Mouse (Mus musculus) macrophage (primary cell): ENCODE measurements around the gene Zfp65. TPM values are rescaled to one million over a fixed set of nuclear protein-coding genes. Genes with fewer than 3 reads are reported as not detected.
"Not testable (repeated sequence)": the region's sequence is repeated elsewhere in the genome, so short reads cannot be mapped to it uniquely, and the experiment has no call there.

ENCODE experiments used
- H3K27ac ChIP-seq: fragments of 350-480 bp; formaldehyde crosslinking; 2 replicates; pipeline ENCODE4 v1.9.0; 2021
- H3K36me3 ChIP-seq: fragments of 350-480 bp; formaldehyde crosslinking; 2 replicates; pipeline ENCODE4 v1.9.0; 2021; ENCODE audit errors: inconsistent target
- H3K4me3 ChIP-seq: fragments of 350-480 bp; formaldehyde crosslinking; 2 replicates; pipeline ENCODE4 v1.9.0; 2021; ENCODE audit errors: inconsistent target
- H3K79me2 ChIP-seq: fragments of 350-480 bp; formaldehyde crosslinking; 2 replicates; pipeline ENCODE4 v1.9.0; 2021; ENCODE audit errors: inconsistent target
- WGBS: methylation state at CpG from one replicate; pipeline ENCODE4 v1.1.7; 2026; ENCODE audit warnings: inconsistent platforms; ENCODE audit not compliant: missing documents; 5-methylcytosine and 5-hydroxymethylcytosine counted together
- polyA plus RNA-seq: library from polyadenylated mRNA; stranded (reverse); fragments of 250-400 nt; gene quantifications from 3 replicates; pipeline ENCODE4 v1.2.4, GENCODE M21; 2018; ENCODE audit warnings: inconsistent platforms
- total RNA-seq, 78 experiments: library from RNA; depleted of rRNA; stranded (reverse); fragments of 250-400 nt; gene quantifications; 1 replicate in 9 of 78; 2 replicates in 24 of 78; 3 replicates in 43 of 78; 4 replicates in 2 of 78; pipeline ENCODE4 v1.2.4; 2018; ENCODE audit warnings: inconsistent platforms in 56 of 78

The Zfp65 gene
- total RNA-seq (2018; cell fraction: chromatin; rRNA removed) = 10 to 100 TPM in 15 of 26 experiments, 1 to 10 TPM in 11; 4.4 to 27.5 (median 11.3) TPM
- 10 to 100 TPM in 18 of 26 experiments, 1 to 10 TPM in 8; 4.5 to 16.7 (median 13.0) TPM for total RNA-seq (2018; cell fraction: cytosol; rRNA removed)
- total RNA-seq (2018; cell fraction: nucleus; rRNA removed) = 10 to 100 TPM in 10 of 26 experiments, 1 to 10 TPM in 16; 3.7 to 24.4 (median 9.0) TPM
- polyA plus RNA-seq = 11.0 to 17.4 TPM (median 11.8 TPM) in 3 replicates

DNA sequence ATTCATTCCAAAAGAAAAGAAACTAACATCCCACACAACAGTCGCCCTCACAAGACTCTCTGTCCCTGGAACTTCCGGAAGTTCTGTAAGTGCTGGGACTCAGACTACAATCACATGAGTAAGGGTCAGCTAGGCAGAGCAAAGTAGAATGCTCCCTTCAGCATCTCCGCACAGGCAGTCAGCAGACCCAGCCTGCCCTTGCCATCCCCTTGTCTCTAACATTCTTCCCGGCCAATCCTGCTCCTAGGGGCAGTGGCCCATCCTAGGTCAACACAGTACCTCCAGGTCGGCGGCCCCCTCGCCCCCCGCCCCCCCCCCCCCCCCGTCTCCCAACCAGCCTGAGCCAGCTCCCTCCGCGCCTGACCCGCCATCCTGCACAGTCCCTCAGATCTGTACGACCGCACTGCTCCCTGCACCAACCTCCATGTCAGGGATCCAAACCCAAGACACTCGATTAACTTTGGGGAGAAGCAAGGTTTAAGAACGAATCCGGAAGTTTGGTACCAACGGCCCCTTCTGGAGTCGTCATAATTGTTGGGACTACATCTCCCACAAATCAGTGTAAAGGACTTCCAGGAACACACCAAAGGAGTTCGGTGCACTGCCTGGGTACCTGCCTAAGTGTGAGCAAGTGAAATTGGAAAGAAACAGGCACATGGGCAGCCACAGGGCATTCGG is at the start of gene Zfp65:
Gene Zfp65, minus strand, starts transcription at position 533 of the 678 bp plus-strand sequence.
- peak within 1 kb of the TSS; percentile 63 for H3K4me3 ChIP-seq
- peaks cover 26% of the 10 kb centered on the region; the same call in 1 of the 2 replicates for H3K79me2 ChIP-seq
- H3K36me3 ChIP-seq = no peaks in the 10 kb centered on the region
- peak within 1 kb of the TSS; percentile 33 for H3K27ac ChIP-seq
- 5% methylated on average over 15 of the region's 21 CpGs for WGBS

DNA sequence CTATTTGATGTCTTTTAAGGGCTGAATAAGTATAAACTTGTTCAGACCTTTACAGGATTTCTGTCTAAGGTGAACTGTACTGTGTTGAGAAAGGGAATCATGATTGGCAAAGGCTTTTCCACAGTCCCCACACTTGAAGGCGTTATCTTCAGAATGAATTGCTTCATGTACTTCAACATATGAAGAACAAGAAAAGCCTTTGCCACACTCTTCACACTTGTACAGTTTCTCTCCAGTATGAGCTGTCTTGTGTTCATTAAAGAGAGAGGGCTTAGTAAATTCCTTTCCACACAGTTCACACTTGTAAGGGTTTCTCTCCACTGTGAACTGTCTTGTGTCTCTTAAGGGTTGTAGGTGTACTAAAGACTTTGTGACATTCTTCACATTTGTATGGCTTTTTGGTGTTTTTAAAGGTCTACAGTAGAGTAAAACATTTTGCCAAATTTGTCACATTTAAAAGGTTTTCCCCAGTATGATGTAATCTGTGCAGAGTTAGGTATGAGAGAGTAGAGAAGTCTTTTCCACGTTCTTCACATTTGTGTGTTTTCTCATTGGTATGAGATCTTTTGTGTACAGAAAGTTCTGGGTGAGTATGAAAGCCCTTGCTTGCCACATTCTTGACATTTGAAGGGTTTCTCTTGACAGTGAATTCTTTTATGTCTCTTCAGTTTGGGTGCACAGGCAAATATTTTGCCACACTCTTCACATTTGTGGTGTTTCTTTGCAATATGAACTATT is 34.2 kb upstream of the Zfp65 start:
- H3K4me3 ChIP-seq = no peak overlapping the region
- WGBS = 81% methylated on average over 2 of the region's 2 CpGs
- no peaks in the 10 kb centered on the region for H3K79me2 ChIP-seq
- no peak overlapping the region for H3K27ac ChIP-seq
- no peaks in the 10 kb centered on the region for H3K36me3 ChIP-seq

GRCm38 (mm10) chr13:67759966-67760365 is 31.0 kb upstream of the Zfp65 start:
- 90% methylated on average over 1 of the region's 1 CpGs for WGBS
- no peaks in the 10 kb centered on the region for H3K79me2 ChIP-seq

GRCm38 (mm10) chr13:67755761-67756160 is 26.8 kb upstream of the Zfp65 start:
- 84% methylated on average over 6 of the region's 6 CpGs for WGBS
- Histone ChIP-seq H3K79me2 (no peaks in the 10 kb centered on the region; the same call in 1 of the 2 replicates), H3K36me3 (peaks cover 6% of the 10 kb centered on the region; the same call in 1 of the 2 replicates), H3K27ac (no peak overlapping the region), H3K4me3 (no peak overlapping the region)

More at GRCm38 (mm10) chr13:67759966-67760365, 31.0 kb upstream of the Zfp65 start:
- Histone ChIP-seq H3K27ac (no peak overlapping the region), H3K4me3 (no peak overlapping the region), H3K36me3 (no peaks in the 10 kb centered on the region)

GRCm38 (mm10) chr13:67754333-67755306 is 25.6 kb upstream of the Zfp65 start, which contains the start of gene Zfp85:
Gene Zfp85 (minus strand): TSS chr13:67755228.
- WGBS = 6% methylated on average over 24 of the region's 24 CpGs
- Histone ChIP-seq H3K79me2 (no peaks in the 10 kb centered on the region; the same call in 1 of the 2 replicates), H3K36me3 (peaks cover 10% of the 10 kb centered on the region; the same call in 1 of the 2 replicates), H3K4me3 (peak within 1 kb of the TSS; percentile 74), H3K27ac (peak within 1 kb of the TSS; percentile 73)

- Histone ChIP-seq H3K79me2 (no peaks in the 10 kb centered on the region), H3K4me3 (no peak overlapping the region), H3K27ac (no peak overlapping the region), H3K36me3 (peaks cover 11% of the 10 kb centered on the region)
- WGBS = 93% methylated on average over 9 of the region's 9 CpGs
These were observed 14.9 kb upstream of the Zfp65 start for GRCm38 (mm10) chr13:67743896-67744295.

DNA sequence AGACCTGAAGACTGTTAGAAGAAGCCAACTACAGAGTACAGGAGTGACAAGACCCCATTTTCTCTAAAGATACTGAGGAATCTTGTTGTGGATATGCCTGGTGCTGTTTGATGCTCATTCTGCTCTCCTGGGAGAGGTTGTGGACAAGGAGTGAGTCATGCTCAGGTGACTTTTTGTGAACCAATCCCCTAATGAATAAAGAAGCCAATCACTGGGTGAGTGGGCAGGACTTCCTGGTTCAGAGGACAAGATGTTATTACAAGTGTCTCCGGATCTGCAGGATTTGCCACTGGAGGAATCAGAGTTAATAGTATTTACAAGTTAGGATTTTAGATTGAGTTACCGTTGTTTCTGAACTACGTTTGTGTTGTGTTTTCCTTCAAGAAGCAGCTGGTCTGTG is 14.0 kb upstream of the Zfp65 start:
- no peak overlapping the region for H3K4me3 ChIP-seq
- peaks cover 2% of the 10 kb centered on the region; the same call in 1 of the 2 replicates for H3K36me3 ChIP-seq
- no peaks in the 10 kb centered on the region for H3K79me2 ChIP-seq
- WGBS = 93% methylated on average over 3 of the region's 3 CpGs
- no peak overlapping the region for H3K27ac ChIP-seq

GRCm38 (mm10) chr13:67734391-67734790 is 5.4 kb upstream of the Zfp65 start:
- H3K36me3 ChIP-seq, H3K27ac ChIP-seq, H3K79me2 ChIP-seq, H3K4me3 ChIP-seq: not testable (repeated sequence)
- WGBS = 96% methylated on average over 9 of the region's 9 CpGs

- peaks cover 22% of the 10 kb centered on the region; the same call in 1 of the 2 replicates for H3K79me2 ChIP-seq
- WGBS = 11% methylated on average over 4 of the region's 4 CpGs
- H3K27ac ChIP-seq = peak overlapping the region; percentile 33
- peak overlapping the region; percentile 63 for H3K4me3 ChIP-seq
- not testable (repeated sequence) for H3K36me3 ChIP-seq
These were observed 468 bp upstream of the Zfp65 start for GRCm38 (mm10) chr13:67729441-67729840.

- H3K36me3 ChIP-seq = no peaks in the 10 kb centered on the region
- peaks cover 33% of the 10 kb centered on the region for H3K79me2 ChIP-seq
- 56% methylated on average over 1 of the region's 1 CpGs for WGBS
- H3K4me3 ChIP-seq = peak overlapping the region; percentile 63
- peak overlapping the region; percentile 15; the same call in 1 of the 2 replicates for H3K27ac ChIP-seq
These were observed 867 bp downstream of the Zfp65 start for GRCm38 (mm10) chr13:67728106-67728505.

- H3K4me3 ChIP-seq, H3K36me3 ChIP-seq, H3K27ac ChIP-seq: not testable (repeated sequence)
- H3K79me2 ChIP-seq = peaks cover 61% of the 10 kb centered on the region
- WGBS = no CpG with 5 or more reads among the region's 2 CpGs
These were observed 3.6 kb downstream of the Zfp65 start for GRCm38 (mm10) chr13:67725331-67725730.

GRCm38 (mm10) chr13:67723848-67724479 is 5.0 kb downstream of the Zfp65 start:
- H3K27ac ChIP-seq = peak overlapping the region; percentile 67

GRCm38 (mm10) chr13:67686971-67687370 is 42.0 kb downstream of the Zfp65 start, which contains the start of gene Zfp738:
Gene Zfp738 (minus strand): TSS chr13:67687071.
- Histone ChIP-seq H3K36me3 (no peaks in the 10 kb centered on the region), H3K27ac (no peak within 1 kb of the TSS), H3K79me2 (peaks cover 14% of the 10 kb centered on the region), H3K4me3 (no peak within 1 kb of the TSS)
- WGBS = 96% methylated on average over 4 of the region's 4 CpGs

More at GRCm38 (mm10) chr13:67723848-67724479, 5.0 kb downstream of the Zfp65 start:
- peak overlapping the region; percentile 99 for H3K4me3 ChIP-seq
- peaks cover 71% of the 10 kb centered on the region for H3K79me2 ChIP-seq
- under 1% methylated on average over 17 of the region's 17 CpGs for WGBS
- no peaks in the 10 kb centered on the region for H3K36me3 ChIP-seq
